Mouse (Mus musculus) kidney, postnatal 4 days (tissue): ENCODE measurements around the gene Fchsd2.
A peak's percentile ranks its signal among the peaks of the same experiment; 100 is the strongest.

Source experiments
- DNase-seq, 2 experiments: peaks; one replicate each; pipeline ENCODE4 v3.0.0; 2021; ENCODE audit warnings: mixed read lengths in 2 of 2

Gene Fchsd2

GRCm38 (mm10) chr7:101072123-101072740, 20.4 kb upstream of the Fchsd2 start:
- no peak for DNase-seq

- peak; percentile 52 to 62 for DNase-seq
These were observed 18.4 kb upstream of the Fchsd2 start for GRCm38 (mm10) chr7:101074170-101074767.

GRCm38 (mm10) chr7:101083562-101084166, 9.0 kb upstream of the Fchsd2 start:
- DNase-seq = no peak

GRCm38 (mm10) chr7:101084816-101085456, 7.7 kb upstream of the Fchsd2 start:
- DNase-seq = no peak

GRCm38 (mm10) chr7:101085779-101086178, 6.9 kb upstream of the Fchsd2 start:
- no peak for DNase-seq

- DNase-seq = no peak
These were observed 4.0 kb upstream of the Fchsd2 start for GRCm38 (mm10) chr7:101088687-101089086.

GRCm38 (mm10) chr7:101089242-101089641, 3.4 kb upstream of the Fchsd2 start:
- no peak for DNase-seq

GRCm38 (mm10) chr7:101093231-101093630, 568 bp downstream of the Fchsd2 start:
- DNase-seq = no peak

GRCm38 (mm10) chr7:101094746-101095145, 2.1 kb downstream of the Fchsd2 start:
- no peak for DNase-seq

GRCm38 (mm10) chr7:101095560-101095959, 2.9 kb downstream of the Fchsd2 start:
- no peak for DNase-seq

GRCm38 (mm10) chr7:101096576-101096975, 3.9 kb downstream of the Fchsd2 start:
- no peak for DNase-seq

- no peak for DNase-seq
These were observed 4.4 kb downstream of the Fchsd2 start for GRCm38 (mm10) chr7:101097084-101097483.

- no peak for DNase-seq
These were observed 7.3 kb downstream of the Fchsd2 start for GRCm38 (mm10) chr7:101099981-101100380.

GRCm38 (mm10) chr7:101101156-101101691, 8.6 kb downstream of the Fchsd2 start:
- peak in 1 of 2 experiments; percentile 37 for DNase-seq

GRCm38 (mm10) chr7:101106666-101107065, 14.0 kb downstream of the Fchsd2 start:
- DNase-seq = no peak

GRCm38 (mm10) chr7:101107073-101107810, 14.6 kb downstream of the Fchsd2 start:
- peak in 1 of 2 experiments; percentile 39 for DNase-seq

- peak; percentile 97 to 98 for DNase-seq
These were observed 15.4 kb downstream of the Fchsd2 start for GRCm38 (mm10) chr7:101107968-101108652.

GRCm38 (mm10) chr7:101108653-101109005, 16.0 kb downstream of the Fchsd2 start:
- peak in 1 of 2 experiments; percentile 86 for DNase-seq

GRCm38 (mm10) chr7:101109006-101109855, 16.6 kb downstream of the Fchsd2 start:
- DNase-seq = peak; percentile 64 to 78

- DNase-seq = peak; percentile 30 to 45
These were observed 17.2 kb downstream of the Fchsd2 start for GRCm38 (mm10) chr7:101109856-101110350.

- DNase-seq = no peak
These were observed 20.7 kb downstream of the Fchsd2 start for GRCm38 (mm10) chr7:101113410-101113809.
